Mouse (Mus musculus): ENCODE results near the gene Ybx3. TPM values are rescaled to one million over a fixed set of nuclear protein-coding genes. Genes with fewer than 3 reads are reported as not detected.

The Ybx3 gene
- total RNA-seq (2021): 100 to 1,000 TPM; 187 to 267 TPM
- polyA plus RNA-seq (2012; rRNA removed): 60.1 and 184 TPM in 2 replicates
- long read RNA-seq, transcript Ybx3-202 (9 exons, 1,684 nt): major isoform, 139 of 217 reads
- long read RNA-seq, transcript Ybx3-201 (10 exons, 1,853 nt): minor isoform, 57 of 217 reads
- long read RNA-seq, partial matches to known transcripts: 3 of 217 reads
- long read RNA-seq, other reads (novel, unspliced or antisense): 18 of 217 reads

DNA sequence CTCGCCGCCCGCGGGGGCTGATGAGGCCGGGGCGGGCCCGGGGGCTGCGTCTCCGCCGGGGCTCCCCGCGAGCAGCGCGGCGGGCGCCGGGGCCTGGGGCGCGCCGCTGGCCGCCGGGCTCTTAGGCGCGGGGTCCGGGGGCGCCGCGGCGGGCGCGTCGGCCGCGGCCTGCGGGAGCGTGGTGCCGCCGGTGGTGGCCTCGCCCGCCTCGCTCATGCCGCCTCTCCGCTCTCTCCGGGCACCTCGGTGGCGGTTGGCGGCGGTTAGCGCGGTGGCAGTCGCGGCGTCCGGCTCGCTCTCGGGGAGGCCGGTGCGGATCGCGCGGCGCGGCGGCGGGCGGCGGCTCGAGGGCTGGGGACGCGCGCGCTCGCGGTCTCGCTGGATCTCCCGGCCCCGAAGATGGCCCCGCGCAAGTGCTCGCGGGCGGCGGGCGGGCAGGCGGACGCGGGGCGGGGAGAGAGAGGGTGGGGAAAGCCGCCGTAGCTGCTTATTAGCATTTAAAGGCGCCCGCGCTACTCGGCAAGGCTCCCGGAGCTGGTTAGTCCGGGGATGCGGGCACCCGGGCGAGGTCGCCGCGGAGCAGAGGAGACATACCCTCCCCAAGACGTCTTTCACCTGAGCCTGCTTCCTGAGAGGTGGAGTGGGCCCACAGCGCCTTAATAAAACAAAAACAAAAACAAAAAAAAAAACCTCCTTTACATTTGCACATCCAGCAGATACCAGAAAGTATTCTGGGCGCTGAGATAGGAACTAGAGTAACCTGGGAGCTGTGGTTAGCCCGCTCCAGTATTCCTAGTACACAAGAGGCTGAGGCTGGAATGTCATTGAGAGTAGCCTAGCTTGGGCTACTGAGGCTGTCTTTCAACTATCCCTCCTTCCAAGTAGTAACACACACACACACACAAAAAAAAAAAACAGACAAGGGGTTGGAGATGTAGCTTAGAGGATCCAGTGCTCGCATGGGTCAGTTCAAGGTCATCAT is at the start of gene Ybx3:
Gene Ybx3, minus strand, starts transcription at position 437 of the 982 bp plus-strand sequence.
- DNase-seq: peak; percentile 95

DNA sequence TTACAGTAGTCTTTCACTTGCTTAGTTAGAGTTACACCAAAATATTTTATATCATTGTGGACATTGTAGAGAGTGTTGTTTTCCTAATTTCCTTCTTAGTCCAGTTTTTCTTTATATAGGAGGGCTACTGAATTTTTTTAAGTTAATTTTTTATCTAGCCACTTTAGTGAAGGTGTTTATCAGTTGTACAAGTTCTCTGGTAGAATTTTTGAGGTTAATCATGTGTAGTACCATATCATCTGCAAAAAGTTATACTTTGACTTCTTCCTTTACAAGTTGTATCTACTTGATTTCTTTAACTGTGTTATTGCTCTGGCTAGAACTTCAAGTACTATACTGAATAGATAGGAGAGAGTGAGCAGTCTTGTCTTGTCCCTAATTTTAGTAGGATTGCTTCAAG is 48.4 kb upstream of the Ybx3 start:
- no peak for DNase-seq

DNA sequence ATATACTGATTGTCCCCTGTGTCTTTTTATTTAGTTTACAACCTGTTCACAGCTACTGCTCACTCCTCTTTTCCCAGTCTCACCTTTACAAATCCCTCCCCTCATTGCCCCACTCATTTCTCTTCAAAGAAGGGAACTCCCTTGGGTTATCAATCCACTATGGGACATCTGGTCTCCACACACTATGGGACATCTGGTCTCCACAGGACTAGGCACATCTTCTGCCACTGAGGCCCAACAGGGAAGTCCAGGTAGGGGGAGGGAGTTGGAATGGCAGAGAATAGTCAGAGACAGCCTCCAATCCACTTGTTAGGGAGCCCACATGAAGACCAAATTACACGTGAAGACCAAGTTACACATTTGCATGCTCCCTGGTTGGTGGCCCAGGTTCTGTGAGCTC is 45.8 kb upstream of the Ybx3 start:
- DNase-seq: no peak

DNA sequence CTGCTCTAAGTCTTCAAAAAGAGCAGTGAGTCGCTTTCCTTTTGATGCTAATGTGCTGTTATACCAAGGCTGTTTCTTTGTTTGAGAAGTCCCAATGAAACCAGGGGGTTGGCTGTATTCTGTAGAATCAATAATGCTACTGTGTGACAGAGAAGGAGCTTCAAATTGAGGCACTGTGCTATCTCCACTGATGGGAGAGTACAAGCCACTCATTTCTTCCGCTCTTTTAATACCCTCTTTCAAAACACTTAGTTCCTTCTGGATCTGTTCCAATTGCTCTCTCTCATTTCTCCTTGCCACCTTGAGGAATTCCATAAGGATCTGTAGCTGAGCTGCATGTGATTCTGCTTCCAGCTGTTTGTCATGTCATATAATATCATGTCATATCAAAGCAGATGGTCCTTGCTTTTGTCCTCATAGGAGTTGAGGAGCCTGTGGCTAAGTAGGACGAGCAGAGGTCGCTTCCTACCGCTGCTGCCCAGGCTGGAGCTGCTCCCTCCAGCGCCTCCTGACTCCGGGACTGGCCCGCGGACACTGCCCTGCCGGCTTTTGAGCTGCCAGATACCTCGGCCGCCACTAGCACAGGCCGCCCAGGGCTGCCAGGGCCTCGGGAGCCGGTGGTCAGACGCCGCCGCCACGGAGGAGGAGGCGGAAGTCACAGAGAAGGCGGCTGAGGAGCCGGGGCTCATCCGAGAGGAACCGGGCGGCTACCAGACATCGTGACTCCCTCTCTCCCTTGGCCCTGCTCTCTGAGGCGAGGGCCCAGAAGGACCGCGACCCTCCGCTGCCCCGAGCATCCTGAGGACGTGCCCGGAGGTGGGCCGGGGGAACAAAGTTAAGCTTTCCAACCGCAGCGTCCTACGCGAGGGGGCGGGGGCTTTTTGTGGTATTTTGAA is 45.1 kb upstream of the Ybx3 start:
- DNase-seq: peak; percentile 24

DNA sequence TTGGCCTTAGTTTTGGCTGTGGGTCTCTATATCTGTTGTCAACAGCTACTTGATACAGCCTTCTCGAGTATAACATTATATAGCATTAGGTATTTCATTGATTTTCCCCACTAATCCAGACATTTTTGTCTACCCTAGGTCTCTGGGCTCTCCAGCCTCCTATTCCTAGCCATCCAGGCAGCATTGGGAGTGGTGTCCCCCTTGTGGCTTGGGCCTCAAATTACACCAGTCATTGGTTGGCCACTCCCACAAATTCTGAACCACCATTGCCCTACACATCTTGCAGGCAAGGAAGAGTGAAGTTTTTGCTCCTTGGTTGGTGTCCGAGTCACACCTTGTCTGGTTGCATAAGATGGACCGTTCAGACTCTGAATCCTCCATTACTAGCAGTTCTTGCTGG is 33.3 kb upstream of the Ybx3 start:
- peak; percentile 33 for DNase-seq

DNA sequence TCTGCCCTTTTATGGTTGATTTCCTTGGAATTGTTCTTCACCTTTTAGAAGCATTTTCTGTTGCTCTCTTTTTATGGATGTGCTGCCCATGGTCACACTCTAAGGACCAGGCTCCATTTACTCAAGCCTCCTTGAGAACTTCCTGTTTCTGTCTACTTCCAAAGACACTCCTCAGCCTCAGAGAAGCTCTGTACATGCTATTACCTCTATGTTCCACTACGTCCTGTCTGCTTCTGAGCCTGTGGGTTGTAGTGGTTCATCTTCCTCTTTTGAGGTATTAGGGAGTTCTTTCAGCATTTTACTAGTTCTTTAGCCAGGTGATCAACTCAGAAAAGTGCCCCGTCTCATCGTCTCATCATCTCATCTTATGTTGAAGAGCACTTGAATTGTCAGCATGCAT is 31.3 kb upstream of the Ybx3 start:
- no peak for DNase-seq

DNA sequence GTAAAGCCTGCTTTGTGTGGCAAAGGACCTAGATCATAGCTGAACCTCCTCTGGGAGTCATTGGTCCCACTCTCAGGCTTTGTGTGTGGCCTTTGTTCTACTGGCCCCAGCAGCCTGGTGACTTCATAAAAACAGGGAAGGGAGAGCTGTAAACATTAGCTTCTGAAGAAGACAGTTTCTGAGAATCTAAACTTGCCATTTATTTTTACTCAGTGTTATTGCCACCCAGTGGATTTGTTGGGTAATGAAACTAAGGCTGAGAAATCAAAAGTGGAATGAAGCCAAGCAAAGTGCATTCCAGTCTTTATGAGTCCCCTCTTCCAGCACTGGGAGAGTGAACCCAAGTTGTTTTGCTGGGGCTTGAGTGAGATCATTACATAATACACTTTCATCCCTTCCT is 30.5 kb upstream of the Ybx3 start:
- DNase-seq: peak; percentile 42

DNA sequence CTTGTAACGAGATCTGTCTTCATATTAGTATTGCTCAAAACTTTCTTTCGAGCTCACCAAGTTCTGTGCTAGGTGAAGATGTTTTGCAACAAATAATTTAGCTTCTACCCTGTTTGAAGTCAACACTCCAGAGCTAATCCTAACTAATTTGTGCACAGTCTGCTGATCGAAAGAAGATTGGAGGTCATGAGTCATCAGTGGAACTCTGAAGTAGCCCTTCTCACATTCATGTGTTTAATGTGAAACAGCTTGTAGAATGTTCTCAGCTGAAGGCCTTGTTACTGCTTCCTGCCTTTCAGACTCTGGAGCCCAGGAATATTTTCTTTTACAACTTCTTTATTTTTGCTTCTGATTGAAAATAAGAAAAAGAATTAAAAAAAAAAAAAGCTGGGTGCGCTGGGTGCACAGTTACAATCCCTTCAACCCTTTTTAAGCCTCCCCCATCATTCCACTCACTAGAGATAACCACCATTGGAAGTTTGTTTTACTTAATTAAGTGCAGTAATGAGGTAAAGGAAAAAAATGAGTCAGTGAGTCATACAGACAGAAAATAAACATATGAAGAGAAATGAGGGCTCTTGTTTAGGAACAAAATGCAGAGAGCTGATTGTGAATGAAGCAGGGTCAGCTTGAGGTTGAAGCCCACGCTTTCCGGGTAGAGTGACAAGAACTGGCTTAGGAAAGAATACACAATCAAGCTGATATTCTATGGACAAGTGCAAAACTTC is 23.0 kb upstream of the Ybx3 start:
- no peak for DNase-seq

DNA sequence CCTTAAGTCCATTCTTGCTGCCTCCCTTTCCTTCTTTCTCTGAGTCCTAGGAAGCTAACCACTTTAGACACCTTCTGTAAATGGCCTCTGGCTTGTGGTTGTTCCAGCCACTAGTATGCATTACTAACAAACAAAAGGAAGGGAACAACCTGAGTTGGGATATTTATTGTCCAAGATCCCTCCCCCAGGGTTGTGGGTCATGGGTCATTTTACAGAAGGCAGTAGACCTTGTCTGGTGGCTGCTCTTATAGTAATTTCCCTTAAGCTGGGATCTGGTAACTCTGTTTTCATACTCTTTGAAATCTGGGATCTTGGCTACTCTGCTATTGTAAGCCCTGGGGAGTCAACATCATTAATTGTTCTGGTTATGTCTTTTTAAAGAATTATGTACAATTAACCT is 18.7 kb upstream of the Ybx3 start:
- DNase-seq: no peak

DNA sequence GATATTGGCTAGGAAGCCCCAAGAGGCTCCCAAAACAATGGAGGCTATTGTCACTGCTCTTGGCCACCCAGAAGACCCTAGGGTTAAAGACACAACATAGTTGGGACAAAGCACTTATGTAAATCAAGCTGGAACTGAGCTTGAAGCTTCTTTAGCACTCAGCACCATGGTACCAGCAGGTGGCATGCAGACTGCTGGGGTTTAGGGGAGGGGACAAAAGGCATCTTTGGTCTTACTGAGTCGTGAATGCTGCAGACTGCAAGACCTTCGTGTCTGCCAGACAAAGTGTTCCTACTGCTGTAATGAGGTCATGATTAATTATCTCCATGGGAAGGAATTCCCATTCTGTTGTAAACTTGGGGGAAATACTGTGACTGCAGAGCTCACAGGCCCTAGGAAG is 17.6 kb upstream of the Ybx3 start:
- no peak for DNase-seq

DNA sequence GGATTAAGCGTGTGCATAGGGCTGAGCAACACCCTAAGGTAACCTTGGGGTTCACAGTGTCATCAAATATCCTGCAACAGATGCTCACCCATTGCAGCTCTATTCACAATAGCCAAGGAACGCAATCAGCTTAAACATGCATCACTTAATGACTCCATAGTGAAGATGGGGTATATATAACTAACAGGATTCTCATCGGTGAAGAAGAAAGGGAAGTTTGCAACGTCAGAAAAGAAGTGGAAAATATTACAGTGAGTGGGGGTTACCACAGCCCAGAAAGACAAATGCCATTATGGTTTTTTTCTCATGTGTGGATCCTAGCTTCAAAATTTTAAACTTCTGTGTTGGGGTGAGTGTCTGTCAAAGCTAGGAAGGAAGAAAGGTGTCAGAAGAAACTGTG is 16.9 kb upstream of the Ybx3 start:
- no peak for DNase-seq

DNA sequence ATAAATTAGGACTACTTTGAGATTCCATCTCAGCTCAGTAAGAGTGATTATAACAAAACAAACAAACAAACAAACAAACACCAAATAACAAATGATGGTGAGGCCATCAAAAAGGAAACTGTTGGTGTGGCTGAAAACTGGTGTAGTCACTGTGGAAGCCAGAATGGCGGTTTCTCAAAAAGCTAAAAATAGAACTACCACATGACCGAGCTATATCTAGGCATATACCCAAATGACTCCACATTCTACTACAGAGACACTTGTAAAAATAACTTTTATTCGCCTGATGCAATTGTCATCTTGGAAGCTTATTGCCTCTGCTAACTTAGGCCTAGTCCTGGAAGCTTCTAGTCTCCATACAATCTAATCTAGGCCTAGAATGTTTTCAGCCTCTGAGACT is 16.0 kb upstream of the Ybx3 start:
- DNase-seq: no peak

DNA sequence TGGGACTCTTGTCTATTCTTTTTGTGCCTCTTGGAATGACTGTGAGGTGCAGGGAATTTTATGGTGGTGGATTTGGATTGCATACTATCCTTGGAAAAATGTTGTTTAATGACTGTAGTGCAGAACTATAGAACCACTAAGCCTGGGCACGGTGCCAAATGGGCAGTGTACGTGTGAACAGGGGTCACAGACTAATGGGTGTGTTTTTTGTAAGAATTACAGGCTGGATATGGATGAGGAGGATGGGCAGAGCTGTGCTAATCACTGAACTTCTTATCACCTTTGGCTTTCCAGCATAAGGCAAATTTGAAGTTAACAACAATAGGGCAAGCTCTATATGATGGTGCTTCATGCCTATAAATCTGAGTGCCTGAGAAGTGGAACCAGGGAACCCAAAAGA is 14.8 kb upstream of the Ybx3 start:
- no peak for DNase-seq

DNA sequence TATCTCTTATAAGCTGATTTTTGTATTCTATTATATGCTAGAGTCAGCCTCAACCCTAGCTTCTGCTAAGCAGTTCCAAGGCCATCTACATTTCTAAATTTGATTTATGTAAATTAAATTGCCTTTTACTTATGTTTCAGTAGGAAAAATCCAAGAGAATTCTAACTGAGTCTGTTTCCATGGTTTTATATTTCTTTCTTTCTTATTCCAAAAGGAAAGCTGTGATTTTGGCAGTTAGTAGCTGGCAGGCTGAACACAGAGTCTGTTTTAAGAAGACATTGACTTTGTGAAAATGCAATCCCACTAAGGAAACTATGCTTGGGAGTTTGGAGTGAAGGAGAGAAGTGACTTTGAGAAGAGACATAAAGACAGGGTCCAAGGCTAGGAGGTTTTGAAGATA is 14.3 kb upstream of the Ybx3 start:
- no peak for DNase-seq

DNA sequence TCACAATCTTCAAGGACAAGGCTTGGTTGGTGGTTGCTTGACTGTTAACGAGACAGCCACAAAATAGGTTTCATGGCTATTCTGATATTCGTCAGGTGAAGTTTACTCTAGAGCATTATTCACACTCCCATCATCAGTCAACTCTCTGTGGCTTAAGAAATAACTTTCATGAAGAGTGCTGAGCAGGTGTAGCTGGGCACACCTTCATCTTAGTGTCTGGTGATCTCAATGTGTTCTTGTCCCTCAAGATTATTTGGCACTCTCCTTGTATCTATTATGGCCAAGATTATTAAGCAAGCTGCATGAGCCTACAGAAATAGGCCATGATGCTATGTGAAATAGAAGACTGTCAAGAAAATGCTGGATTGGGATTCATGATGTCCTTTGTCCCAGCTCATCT is 13.0 kb upstream of the Ybx3 start:
- no peak for DNase-seq

DNA sequence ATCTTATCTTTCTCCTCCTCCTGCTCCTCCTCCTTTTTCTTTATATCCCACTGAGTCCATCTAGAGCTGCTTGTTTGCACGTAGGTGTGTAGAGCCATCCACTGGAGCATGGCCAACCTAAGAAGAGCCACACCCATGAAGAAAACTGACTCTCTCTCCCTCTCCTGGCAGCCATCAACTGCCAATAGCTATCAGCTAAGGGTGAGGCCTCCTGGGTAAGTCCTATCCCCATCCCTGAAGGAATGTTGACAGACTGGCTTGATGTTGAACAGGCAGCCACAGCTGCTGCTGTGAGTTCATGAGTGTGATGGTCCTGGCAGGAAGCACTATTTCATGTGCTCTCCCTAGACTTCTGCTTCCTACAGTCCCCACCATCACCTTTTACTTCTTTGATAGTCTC is 8.4 kb upstream of the Ybx3 start:
- DNase-seq: no peak

DNA sequence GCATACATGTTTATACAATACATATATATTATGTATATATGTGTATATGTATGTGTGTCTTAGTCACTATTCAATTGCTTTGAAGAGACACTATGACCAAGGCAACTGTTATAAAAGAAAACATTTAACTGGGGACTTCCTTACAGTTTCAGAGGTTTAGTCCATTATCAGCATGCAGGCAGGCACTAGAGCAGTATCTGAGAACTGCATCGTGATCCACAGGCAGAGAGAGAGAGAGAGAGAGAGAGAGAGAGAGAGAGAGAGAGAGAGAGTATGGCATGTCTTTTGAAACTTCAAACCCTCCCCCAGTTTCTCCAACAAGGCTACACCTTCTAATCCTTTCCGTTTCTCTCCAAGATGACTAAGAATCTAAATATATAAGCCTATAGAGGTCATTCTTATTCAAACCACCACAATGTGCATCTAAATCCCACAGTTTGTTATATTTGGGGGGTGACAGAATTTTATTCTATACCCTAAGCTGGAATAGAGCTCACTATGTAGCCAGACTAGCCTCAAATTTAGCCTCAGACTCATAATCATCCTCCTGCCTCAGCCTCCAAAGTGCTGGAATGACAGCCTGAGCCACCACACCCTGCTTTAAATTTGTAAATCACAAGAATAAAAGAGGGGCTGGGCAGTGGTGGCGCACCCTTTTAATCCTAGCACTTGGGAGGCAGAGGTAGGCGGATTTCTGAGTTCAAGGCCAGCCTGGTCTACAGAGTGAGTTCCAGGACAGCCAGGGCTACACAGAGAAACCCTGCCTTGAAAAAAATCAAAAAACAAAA is 5.8 kb upstream of the Ybx3 start:
- DNase-seq: no peak

DNA sequence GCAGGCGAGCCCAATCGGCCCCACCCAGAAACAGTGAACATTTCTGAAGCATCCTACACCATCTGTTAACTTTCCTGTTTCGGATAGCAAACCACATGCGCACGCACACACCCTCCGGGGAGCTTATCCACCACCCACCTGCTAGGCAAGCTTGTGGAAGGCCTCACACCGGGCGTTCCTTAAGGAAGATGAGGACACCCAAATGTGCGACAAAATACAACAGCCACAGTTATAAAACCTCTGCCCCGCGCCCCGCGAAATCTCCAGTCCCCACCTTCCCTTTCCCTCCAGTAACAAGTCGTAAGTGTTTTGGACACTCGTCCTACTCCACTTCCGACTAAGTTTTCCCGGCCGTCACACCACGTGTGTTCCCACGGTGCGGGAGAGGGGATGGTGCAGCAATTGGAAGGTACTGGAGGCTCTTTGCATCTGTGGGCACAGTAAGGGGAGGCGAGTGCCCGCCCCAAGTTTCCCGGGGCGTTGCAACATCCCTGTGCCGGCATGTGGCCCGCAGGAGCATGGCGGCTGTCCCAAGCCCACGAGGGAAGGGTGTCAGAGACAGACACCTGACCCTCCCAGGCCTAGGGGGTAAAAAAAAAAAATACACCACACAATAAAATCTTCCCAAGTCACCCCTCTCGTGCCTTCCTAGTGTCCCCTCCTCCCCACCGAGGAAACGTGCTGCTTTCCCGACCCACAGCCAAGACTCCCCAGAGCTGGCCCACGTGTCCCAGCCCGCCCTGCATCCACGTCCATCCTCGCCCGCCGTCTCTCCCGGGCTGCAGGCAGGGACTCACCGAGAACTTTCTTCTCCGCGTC is 846 bp downstream of the Ybx3 start:
- DNase-seq: peak; percentile 87

DNA sequence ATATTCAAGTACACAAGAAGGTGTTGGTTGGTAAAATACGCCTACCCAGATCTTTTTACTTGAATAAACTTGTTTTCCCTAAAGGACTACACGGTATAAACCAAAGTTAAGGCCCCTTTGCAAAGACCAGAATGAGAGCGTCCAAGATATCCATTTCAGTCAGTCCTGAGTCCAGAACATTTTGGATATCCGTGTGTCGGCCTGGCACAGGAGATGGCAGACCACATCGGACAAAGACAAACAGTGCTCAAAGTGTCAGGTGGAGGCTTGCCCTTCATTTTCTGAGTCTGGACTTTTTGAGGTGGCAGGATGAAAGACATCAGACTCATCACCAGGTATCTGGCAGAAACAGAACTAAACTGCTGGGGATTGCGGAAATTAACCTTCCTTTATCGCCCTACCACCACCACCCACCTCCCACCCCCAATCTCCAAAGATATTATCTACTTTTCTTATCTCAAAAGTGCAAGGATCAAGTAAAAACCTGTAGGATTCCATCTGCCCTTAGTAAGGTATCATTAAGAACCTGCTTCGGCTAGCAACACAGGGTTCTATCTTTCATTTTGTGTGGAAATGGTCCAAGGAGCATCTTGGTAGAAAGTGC is 1.8 kb downstream of the Ybx3 start:
- DNase-seq: no peak

DNA sequence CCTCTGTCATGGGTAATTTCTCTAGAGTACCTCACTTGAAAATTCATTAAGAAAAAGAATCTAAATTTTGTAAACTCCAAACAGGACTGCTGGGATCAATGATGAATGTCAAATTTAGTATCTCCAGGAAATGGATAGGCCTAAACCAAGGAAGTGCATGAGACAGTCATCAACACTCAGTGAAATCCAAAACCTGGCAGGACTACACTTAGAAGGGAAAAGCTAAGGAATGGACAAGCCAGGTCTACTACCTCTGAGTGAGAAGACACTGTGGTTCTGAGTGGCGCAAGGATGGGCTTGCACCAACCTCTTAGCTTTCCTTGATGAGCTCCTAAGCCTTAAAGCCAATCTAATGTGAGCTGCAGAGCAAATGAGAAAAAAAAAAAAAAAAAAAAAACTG is 2.8 kb downstream of the Ybx3 start:
- no peak for DNase-seq
